Mouse (Mus musculus) limb, embryonic 10.5 days (tissue): ENCODE data around the gene Ric8a. TPM values are rescaled to one million over a fixed set of nuclear protein-coding genes. Genes with fewer than 3 reads are reported as not detected.

Source experiments
- DNase-seq: peaks from one replicate; pipeline ENCODE4 v3.0.0-alpha.2; 2017; ENCODE audit warnings: low spot score
- H3K27ac ChIP-seq: fragments of 300-500 bp; sonication (generic); 2 replicates; pipeline ENCODE4 v1.5.1; 2016; ENCODE audit warnings: mild to moderate bottlenecking
- H3K27me3 ChIP-seq: fragments of 300-500 bp; sonication (generic); 2 replicates; pipeline ENCODE4 v1.6.1; 2016; ENCODE audit warnings: low read depth, mild to moderate bottlenecking; ENCODE audit not compliant: poor library complexity, severe bottlenecking
- H3K36me3 ChIP-seq: fragments of 300-500 bp; sonication (generic); 2 replicates; pipeline ENCODE4 v1.6.1; 2016; ENCODE audit warnings: mild to moderate bottlenecking, moderate library complexity
- H3K4me1 ChIP-seq: fragments of 300-500 bp; sonication (generic); 2 replicates; pipeline ENCODE4 v1.6.1; 2016
- H3K4me3 ChIP-seq: fragments of 300-500 bp; sonication (generic); 2 replicates; pipeline ENCODE4 v1.5.1; 2016; ENCODE audit warnings: mild to moderate bottlenecking, moderate library complexity
- H3K9me3 ChIP-seq: fragments of 300-500 bp; sonication (generic); replicated peaks from 2 replicates; pipeline ENCODE4 v1.6.1; 2016; ENCODE audit warnings: mild to moderate bottlenecking
- WGBS: fragments of 180-500 bp; shearing (Covaris S2); methylation state at CpG from one replicate; pipeline ENCODE4 v1.1.7; 2016; 5-methylcytosine and 5-hydroxymethylcytosine counted together
- polyA plus RNA-seq: library from polyadenylated mRNA; unstranded; fragments of >200 nt; fragmentation: Nextera tagmentation; extraction: Ambion mirVana; gene quantifications from 2 replicates; pipeline ENCODE4 v1.2.1, GENCODE M21; 2016

The Ric8a gene
- polyA plus RNA-seq, 1 experiment from 2014 or later, result 54.2 TPM

GRCm38 (mm10) chr7:140907131-140907530 lies 50.4 kb downstream of the Ric8a start:
- 88% methylated on average over 13 of the region's 13 CpGs for WGBS

GRCm38 (mm10) chr7:140907697-140908096 lies 50.9 kb downstream of the Ric8a start:
- no peaks in the 10 kb centered on the region for H3K9me3 ChIP-seq
- H3K36me3 ChIP-seq, result no peaks in the 10 kb centered on the region
- WGBS, result 85% methylated on average over 7 of the region's 7 CpGs
- no peak overlapping the region for H3K4me3 ChIP-seq
- H3K4me1 ChIP-seq, result peaks cover 22% of the 10 kb centered on the region
- no peak overlapping the region for H3K27ac ChIP-seq
- no peak for DNase-seq
- no peaks in the 10 kb centered on the region for H3K27me3 ChIP-seq

More at GRCm38 (mm10) chr7:140907131-140907530, 50.4 kb downstream of the Ric8a start:
- DNase-seq, result no peak
- Histone ChIP-seq H3K27me3 (no peaks in the 10 kb centered on the region), H3K36me3 (no peaks in the 10 kb centered on the region), H3K4me3 (no peak overlapping the region), H3K27ac (no peak overlapping the region), H3K4me1 (peaks cover 26% of the 10 kb centered on the region), H3K9me3 (no peaks in the 10 kb centered on the region)

DNA sequence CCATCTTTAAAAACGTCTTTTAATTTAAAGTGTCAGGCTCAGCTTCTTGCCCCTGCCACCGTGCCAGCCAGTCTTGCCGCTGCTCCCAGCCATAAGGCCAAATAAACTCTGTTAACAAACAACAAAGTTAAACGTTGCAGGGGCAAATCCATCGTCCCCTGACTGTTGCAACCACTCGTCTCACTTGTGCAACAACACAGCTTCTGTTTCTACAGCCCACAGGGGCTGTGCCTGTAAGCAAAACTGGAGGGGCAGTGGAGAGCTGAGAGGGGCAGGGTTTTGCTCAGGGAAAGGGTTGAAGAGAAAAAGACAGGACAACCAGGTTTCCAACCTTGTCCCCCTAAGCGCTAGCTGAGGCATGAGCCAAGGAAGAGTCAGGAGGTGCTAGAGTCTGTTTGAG lies 51.4 kb downstream of the Ric8a start:
- Histone ChIP-seq H3K9me3 (no peaks in the 10 kb centered on the region), H3K27me3 (no peaks in the 10 kb centered on the region), H3K4me3 (peak overlapping the region; percentile 51; the same call in 1 of the 2 replicates), H3K36me3 (no peaks in the 10 kb centered on the region), H3K4me1 (peaks cover 17% of the 10 kb centered on the region), H3K27ac (no peak overlapping the region)
- no peak for DNase-seq
- WGBS, result 53% methylated on average over 7 of the region's 7 CpGs

GRCm38 (mm10) chr7:140908634-140909107 lies 51.9 kb downstream of the Ric8a start:
- Histone ChIP-seq H3K36me3 (no peaks in the 10 kb centered on the region), H3K27ac (peak overlapping the region; percentile 66), H3K9me3 (no peaks in the 10 kb centered on the region), H3K4me1 (peaks cover 13% of the 10 kb centered on the region), H3K4me3 (peak overlapping the region; percentile 51), H3K27me3 (no peaks in the 10 kb centered on the region)
- WGBS, result 2% methylated on average over 19 of the region's 19 CpGs
- peak; percentile 89 for DNase-seq

- Histone ChIP-seq H3K36me3 (no peaks in the 10 kb centered on the region), H3K27ac (no peak overlapping the region), H3K4me1 (peaks cover 13% of the 10 kb centered on the region), H3K4me3 (no peak overlapping the region), H3K9me3 (no peaks in the 10 kb centered on the region), H3K27me3 (no peaks in the 10 kb centered on the region)
- DNase-seq, result no peak
- WGBS, result 78% methylated on average over 3 of the region's 3 CpGs
Observed at GRCm38 (mm10) chr7:140912293-140912692, 55.5 kb downstream of the Ric8a start.

DNA sequence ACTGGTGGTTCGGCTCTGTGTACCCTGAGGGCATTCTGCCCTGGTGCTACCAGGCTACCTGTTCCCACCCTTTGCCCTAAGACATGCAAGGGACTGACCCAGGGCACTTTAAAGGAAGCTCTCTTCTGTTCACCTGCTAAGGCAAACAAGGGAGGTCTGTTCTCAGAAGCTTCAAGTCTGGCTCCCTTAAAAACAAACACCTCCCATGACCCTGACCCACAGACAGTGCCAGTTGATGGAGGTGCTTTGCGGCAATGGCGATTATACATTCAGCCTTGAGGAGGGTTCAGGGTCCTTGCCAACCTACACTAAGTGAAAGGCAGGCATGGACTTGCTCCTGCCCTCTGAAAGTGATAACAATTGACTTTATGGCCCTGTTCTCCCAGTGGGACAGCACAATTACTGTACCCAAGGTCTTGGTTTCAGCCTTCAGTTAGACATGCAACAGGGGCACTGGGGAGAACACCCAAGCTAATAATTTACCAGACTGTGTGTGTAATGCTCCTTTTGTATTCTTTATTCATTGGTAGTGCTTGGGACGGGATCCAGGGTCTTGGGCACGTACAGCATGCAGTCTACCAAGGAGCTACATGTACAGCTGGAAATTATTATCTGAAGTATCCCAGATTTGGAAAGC lies 56.2 kb downstream of the Ric8a start:
- Histone ChIP-seq H3K4me3 (no peak overlapping the region), H3K27ac (no peak overlapping the region), H3K9me3 (no peaks in the 10 kb centered on the region), H3K4me1 (peaks cover 13% of the 10 kb centered on the region), H3K27me3 (peaks cover 1% of the 10 kb centered on the region; the same call in 1 of the 2 replicates), H3K36me3 (no peaks in the 10 kb centered on the region)
- DNase-seq, result no peak
- WGBS, result 80% methylated on average over 5 of the region's 5 CpGs

Other genes with a start within 250 kb of the Ric8a start
- not detected in 2 replicates for gene Olfr61, start 228.0 kb upstream of the Ric8a start, polyA plus RNA-seq
- gene Olfr53, start 210.5 kb upstream of the Ric8a start, polyA plus RNA-seq, result not detected in 2 replicates
- not detected in 2 replicates for gene Olfr539, start 197.0 kb upstream of the Ric8a start, polyA plus RNA-seq
- gene Olfr45, start 175.0 kb upstream of the Ric8a start, polyA plus RNA-seq, result 0.03 TPM in 1 of 2 replicates, not detected in the other
- not detected in 2 replicates for gene Olfr541, start 159.7 kb upstream of the Ric8a start, polyA plus RNA-seq
- 0.09 TPM in 2 replicates for gene Cyp2e1, start 93.2 kb upstream of the Ric8a start, polyA plus RNA-seq
- 0.10 and 0.23 TPM in 2 replicates for gene Syce1, start 69.1 kb upstream of the Ric8a start, polyA plus RNA-seq
- 2.1 and 2.2 TPM in 2 replicates for gene Zfp941, start 34.8 kb upstream of the Ric8a start, polyA plus RNA-seq
- gene Urah, start 21.9 kb upstream of the Ric8a start, polyA plus RNA-seq, result 0.75 and 0.95 TPM in 2 replicates
- not detected in 2 replicates for gene Scgb1c1, start 11.4 kb upstream of the Ric8a start, polyA plus RNA-seq
- not detected in 2 replicates for gene Odf3, start 9.2 kb upstream of the Ric8a start, polyA plus RNA-seq
- gene Gm45785, start 626 bp upstream of the Ric8a start, polyA plus RNA-seq, result not detected in 2 replicates
- gene Bet1l, start 620 bp downstream of the Ric8a start, polyA plus RNA-seq, result 23.0 and 26.1 TPM in 2 replicates
- 353 and 364 TPM in 2 replicates for gene Psmd13, start 25.0 kb downstream of the Ric8a start, polyA plus RNA-seq
- 25.4 and 27.6 TPM in 2 replicates for gene Sirt3, start 25.4 kb downstream of the Ric8a start, polyA plus RNA-seq
- 0.49 TPM in 1 of 2 replicates, not detected in the other for gene Cox8b, start 43.5 kb downstream of the Ric8a start, polyA plus RNA-seq
- gene Nlrp6, start 63.9 kb downstream of the Ric8a start, polyA plus RNA-seq, result 0.06 and 0.26 TPM in 2 replicates
- 11.4 and 15.4 TPM in 2 replicates for gene Pgghg, start 84.4 kb downstream of the Ric8a start, polyA plus RNA-seq
- 4.2 and 5.9 TPM in 2 replicates for gene Ifitm5, start 93.3 kb downstream of the Ric8a start, polyA plus RNA-seq
- gene Gm45717, start 99.0 kb downstream of the Ric8a start, polyA plus RNA-seq, result not detected in 2 replicates
- 904 and 922 TPM in 2 replicates for gene Ifitm2, start 99.0 kb downstream of the Ric8a start, polyA plus RNA-seq
- 27.9 and 43.1 TPM in 2 replicates for gene Ifitm1, start 110.3 kb downstream of the Ric8a start, polyA plus RNA-seq
- 54.0 and 56.4 TPM in 2 replicates for gene Ifitm3, start 153.8 kb downstream of the Ric8a start, polyA plus RNA-seq
- gene Ifitm6, start 161.0 kb downstream of the Ric8a start, polyA plus RNA-seq, result 0.31 TPM in 1 of 2 replicates, not detected in the other
- gene Gm17387, start 172.2 kb downstream of the Ric8a start, polyA plus RNA-seq, result not detected in 2 replicates
- gene B4galnt4, start 204.1 kb downstream of the Ric8a start, polyA plus RNA-seq, result 26.2 and 30.7 TPM in 2 replicates
- 6.0 and 8.2 TPM in 2 replicates for gene Pkp3, start 221.3 kb downstream of the Ric8a start, polyA plus RNA-seq
- 2.3 TPM in 2 replicates for gene Sigirr, start 243.6 kb downstream of the Ric8a start, polyA plus RNA-seq